Mouse (Mus musculus) heart, adult 2 months (tissue): ENCODE results near the gene Rpl3. TPM values are rescaled to one million over a fixed set of nuclear protein-coding genes. Genes with fewer than 3 reads are reported as not detected.

ENCODE experiments used
- DNase-seq, 2 experiments: peaks; one replicate each; pipeline ENCODE4 v3.0.0; 2021
- H3K27ac ChIP-seq: fragments of 200-600 bp; 2 replicates; pipeline ENCODE4 v1.8.1; 2022
- H3K27me3 ChIP-seq: fragments of 200-500 bp; 2 replicates; pipeline ENCODE4 v1.6.1; 2012; ENCODE audit warnings: mild to moderate bottlenecking, low read length, inconsistent platforms, mixed read lengths; ENCODE audit not compliant: control insufficient read depth, insufficient read depth
- H3K36me3 ChIP-seq: fragments of 200-500 bp; 2 replicates; pipeline ENCODE4 v1.6.1; 2012; ENCODE audit warnings: low read length, inconsistent platforms; ENCODE audit not compliant: control insufficient read depth, insufficient read depth
- H3K4me1 ChIP-seq: fragments of 200-500 bp; 2 replicates; pipeline ENCODE4 v1.6.1; 2011; ENCODE audit warnings: low read length; ENCODE audit not compliant: control insufficient read depth, insufficient read depth
- H3K4me3 ChIP-seq: fragments of 200-600 bp; 2 replicates; pipeline ENCODE4 v1.8.1; 2022
- H3K79me2 ChIP-seq: fragments of 200-500 bp; replicated peaks from 2 replicates; pipeline ENCODE4 v1.6.1; 2012; ENCODE audit warnings: mild to moderate bottlenecking, inconsistent platforms, low read length, moderate library complexity, mixed read lengths; ENCODE audit not compliant: control insufficient read depth, insufficient read depth
- H3K9ac ChIP-seq: fragments of 200-500 bp; 2 replicates; pipeline ENCODE4 v1.6.1; 2012; ENCODE audit warnings: low read depth, mild to moderate bottlenecking, control low read depth, inconsistent platforms, low read length, mixed read lengths
- CTCF ChIP-seq: fragments of 200-600 bp; IDR thresholded peaks from 2 replicates; pipeline ENCODE4 v1.8.1; 2022; ENCODE audit warnings: antibody characterized with exemption, mild to moderate bottlenecking, moderate library complexity
- EP300 ChIP-seq: fragments of 200-500 bp; IDR thresholded peaks from 2 replicates; pipeline ENCODE4 v1.6.1; 2011; ENCODE audit warnings: low read depth, low read length, control low read depth; ENCODE audit not compliant: insufficient read depth
- POLR2A ChIP-seq: fragments of 200-500 bp; IDR thresholded peaks from 2 replicates; pipeline ENCODE4 v1.6.1; 2011; ENCODE audit warnings: mild to moderate bottlenecking, low read depth, low read length, control low read depth; ENCODE audit not compliant: insufficient read depth
- WGBS: fragments of 180-500 bp; shearing (Covaris S2); methylation state at CpG from one replicate; pipeline ENCODE4 v1.1.7; 2018; 5-methylcytosine and 5-hydroxymethylcytosine counted together
- intact Hi-C: fragments of 180-260 bp; cut with DNase I; formaldehyde crosslinking; loops from one replicate; pipeline ENCODE4 v1.15.1; 2025
- polyA plus RNA-seq: library from polyadenylated mRNA; depleted of rRNA; stranded (reverse); fragments of >200 nt; gene quantifications from 2 replicates; pipeline ENCODE4 v1.2.3, GENCODE M21; 2012
- total RNA-seq, 2 experiments: library from RNA; stranded (reverse); gene quantifications; 2 replicates each; pipeline ENCODE4 v1.2.3; 2021

Rpl3 gene
- total and polyA plus RNA-seq, 3 experiments: 137 to 201 (median 150) TPM

- Histone ChIP-seq H3K4me3 (peak overlapping the region; percentile 69), H3K79me2 (no peaks in the 10 kb centered on the region)
These were observed 8.9 kb downstream of the Rpl3 start for GRCm38 (mm10) chr15:80082661-80083275.

GRCm38 (mm10) chr15:80081801-80082546, 9.7 kb downstream of the Rpl3 start:
- WGBS: 7% methylated on average over 11 of the region's 11 CpGs
- Histone ChIP-seq H3K4me1 (peaks cover 10% of the 10 kb centered on the region), H3K27me3 (no peaks in the 10 kb centered on the region), H3K79me2 (no peaks in the 10 kb centered on the region), H3K9ac (peak overlapping the region; percentile 41), H3K36me3 (peaks cover 23% of the 10 kb centered on the region), H3K4me3 (peak overlapping the region; percentile 69), H3K27ac (peak overlapping the region; percentile 92)
- TF ChIP-seq POLR2A (no peak), CTCF (no peak), EP300 (no peak)
- no peak for DNase-seq
- intact Hi-C loops: loop anchor here (2.0 to 5.0 kb wide), 2 partner anchors 51 to 250 kb away; partner anchors contain the start of genes Cbx6, Npcd and Tab1

More at GRCm38 (mm10) chr15:80082661-80083275, 8.9 kb downstream of the Rpl3 start:
- 1% methylated on average over 21 of the region's 21 CpGs for WGBS
- Histone ChIP-seq H3K9ac (peak overlapping the region; percentile 82), H3K36me3 (peaks cover 23% of the 10 kb centered on the region), H3K4me1 (peaks cover 10% of the 10 kb centered on the region), H3K27ac (peak overlapping the region; percentile 92), H3K27me3 (no peaks in the 10 kb centered on the region)
- TF ChIP-seq CTCF (no peak), EP300 (no peak), POLR2A (no peak; the same call in 1 of the 2 replicates)
- no peak for DNase-seq
- intact Hi-C loops: loop anchor here (2.0 to 5.0 kb wide), 2 partner anchors 50 to 250 kb away; partner anchors contain the start of genes Cbx6, Npcd and Tab1

- Histone ChIP-seq H3K4me3 (no peak overlapping the region), H3K79me2 (no peaks in the 10 kb centered on the region), H3K27me3 (no peaks in the 10 kb centered on the region), H3K4me1 (peaks cover 12% of the 10 kb centered on the region), H3K36me3 (peaks cover 23% of the 10 kb centered on the region), H3K9ac (peak overlapping the region; percentile 5), H3K27ac (no peak overlapping the region)
- intact Hi-C loops: loop anchor here (1.0 to 5.0 kb wide), 2 partner anchors 135 to 249 kb away; partner anchors contain the start of genes Cbx6 and Npcd
- no peak for DNase-seq
- 57% methylated on average over 9 of the region's 9 CpGs for WGBS
- TF ChIP-seq EP300: no peak
- no peak for TF ChIP-seq POLR2A
- peak; percentile 80 for TF ChIP-seq CTCF
These were observed 10.7 kb downstream of the Rpl3 start for GRCm38 (mm10) chr15:80080711-80081615.

GRCm38 (mm10) chr15:80079954-80080353, 11.7 kb downstream of the Rpl3 start:
- no peak for DNase-seq
- H3K9ac ChIP-seq: no peak overlapping the region
- H3K36me3 ChIP-seq: peaks cover 23% of the 10 kb centered on the region

GRCm38 (mm10) chr15:80079129-80079668, 12.5 kb downstream of the Rpl3 start:
- intact Hi-C loops: loop anchor here (10.0 kb wide), 1 partner anchor 334 kb away; the partner anchor contains the start of gene Sun2
- WGBS: 91% methylated on average over 5 of the region's 5 CpGs
- TF ChIP-seq EP300 (no peak), POLR2A (no peak), CTCF (no peak)
- H3K27ac ChIP-seq: no peak overlapping the region
- peaks cover 19% of the 10 kb centered on the region for H3K4me1 ChIP-seq
- no peaks in the 10 kb centered on the region for H3K27me3 ChIP-seq
- H3K36me3 ChIP-seq: peaks cover 23% of the 10 kb centered on the region
- no peak overlapping the region for H3K9ac ChIP-seq
- no peak for DNase-seq
- no peaks in the 10 kb centered on the region for H3K79me2 ChIP-seq
- no peak overlapping the region for H3K4me3 ChIP-seq

More at GRCm38 (mm10) chr15:80079954-80080353, 11.7 kb downstream of the Rpl3 start:
- intact Hi-C loops: loop anchor here (1.0 to 10.0 kb wide), 3 partner anchors 134 to 335 kb away; partner anchors contain the start of genes Cbx6, Npcd and Sun2
- TF ChIP-seq EP300: no peak
- TF ChIP-seq CTCF: no peak
- TF ChIP-seq POLR2A: no peak
- H3K27ac ChIP-seq: no peak overlapping the region
- 81% methylated on average over 3 of the region's 3 CpGs for WGBS
- no peaks in the 10 kb centered on the region for H3K79me2 ChIP-seq
- no peaks in the 10 kb centered on the region for H3K27me3 ChIP-seq
- peaks cover 16% of the 10 kb centered on the region for H3K4me1 ChIP-seq
- no peak overlapping the region for H3K4me3 ChIP-seq
